Mouse (Mus musculus) CD4-positive, CD25-positive, alpha-beta regulatory T cell, adult 9 weeks (primary cell): ENCODE results near the gene Kctd12b. TPM values are rescaled to one million over a fixed set of nuclear protein-coding genes. Genes with fewer than 3 reads are reported as not detected.

Experiments
- polyA plus RNA-seq: library from polyadenylated mRNA; unstranded; fragments of 100-300 nt; shearing (Covaris generic); gene quantifications from one replicate; pipeline ENCODE4 v1.2.1, GENCODE M21; 2017

Gene Kctd12b
- polyA plus RNA-seq, result 1.8 TPM

GRCm38 (mm10) chrX:153695782-153696395, at the start of gene Kctd12b:
TSS of gene Kctd12b (minus strand) at chrX:153696391.

GRCm38 (mm10) chrX:153723110-153723916, 27.1 kb upstream of the Kctd12b start, which contains the start of gene Nbdy:
TSS of gene Nbdy (plus strand) at chrX:153723590.

Other genes with a start within 250 kb of the Kctd12b start
- 2.0 TPM for gene Ubqln2, start 198.2 kb downstream of the Kctd12b start, polyA plus RNA-seq
- gene Cypt3, start 137.8 kb downstream of the Kctd12b start, polyA plus RNA-seq, result not detected
- 78.0 TPM for gene Nbdy, start 27.2 kb upstream of the Kctd12b start, polyA plus RNA-seq
- gene Spin2c, start 135.8 kb upstream of the Kctd12b start, polyA plus RNA-seq, result 18.0 TPM